Mouse (Mus musculus) heart, embryonic 10.5 days (tissue): Measurements from ENCODE around the gene Ank3. TPM values are rescaled to one million over a fixed set of nuclear protein-coding genes. Genes with fewer than 3 reads are reported as not detected.
"Not testable (repeated sequence)": the region's sequence is repeated elsewhere in the genome, so short reads cannot be mapped to it uniquely, and the experiment has no call there.

ENCODE experiments used
- DNase-seq: peaks from one replicate; pipeline ENCODE4 v3.0.0-alpha.2; 2017; ENCODE audit warnings: low spot score
- H3K27ac ChIP-seq: fragments of 300-500 bp; sonication (generic); 2 replicates; pipeline ENCODE4 v1.5.1; 2016; ENCODE audit warnings: mild to moderate bottlenecking
- H3K27me3 ChIP-seq: fragments of 300-500 bp; sonication (generic); 2 replicates; pipeline ENCODE4 v1.6.1; 2016; ENCODE audit warnings: mild to moderate bottlenecking; ENCODE audit not compliant: poor library complexity, insufficient read depth, severe bottlenecking
- H3K36me3 ChIP-seq: fragments of 300-500 bp; sonication (generic); 2 replicates; pipeline ENCODE4 v1.6.1; 2016; ENCODE audit warnings: mild to moderate bottlenecking, moderate library complexity
- H3K4me1 ChIP-seq: fragments of 300-500 bp; sonication (generic); 2 replicates; pipeline ENCODE4 v1.6.1; 2016; ENCODE audit warnings: mild to moderate bottlenecking
- H3K4me3 ChIP-seq: fragments of 300-500 bp; sonication (generic); 2 replicates; pipeline ENCODE4 v1.5.1; 2016; ENCODE audit warnings: mild to moderate bottlenecking, moderate library complexity
- H3K9me3 ChIP-seq: fragments of 300-500 bp; sonication (generic); 2 replicates; pipeline ENCODE4 v1.6.1; 2016; ENCODE audit warnings: mild to moderate bottlenecking, moderate library complexity
- WGBS: fragments of 180-500 bp; shearing (Covaris S2); methylation state at CpG from one replicate; pipeline ENCODE4 v1.1.7; 2016; 5-methylcytosine and 5-hydroxymethylcytosine counted together
- polyA plus RNA-seq: library from polyadenylated mRNA; unstranded; fragments of >200 nt; fragmentation: Nextera tagmentation; extraction: Ambion mirVana; gene quantifications from 2 replicates; pipeline ENCODE4 v1.2.1, GENCODE M21; 2016

Gene Ank3
- polyA plus RNA-seq, 1 experiment from 2014 or later = 54.8 TPM

DNA sequence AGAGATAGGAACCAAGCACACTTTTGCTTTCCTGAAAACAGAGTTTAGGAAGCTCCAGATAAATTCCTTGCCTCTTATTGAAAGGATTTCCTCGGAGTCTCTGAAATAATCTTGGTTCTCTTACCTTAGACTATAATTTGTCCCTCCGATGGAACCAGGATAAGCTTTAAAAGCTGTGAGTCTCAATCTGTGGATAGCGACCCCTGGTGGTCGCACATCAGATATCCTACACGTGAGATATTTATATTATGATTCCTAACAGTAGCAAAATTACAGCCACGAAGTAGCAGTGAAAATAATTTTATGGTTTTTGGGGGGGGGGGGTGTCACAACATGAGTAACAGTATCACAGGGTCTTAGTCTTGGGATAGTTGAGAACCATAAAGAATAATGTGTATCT lies 491.2 kb downstream of the Ank3 start:
- H3K4me1 ChIP-seq = peaks cover 19% of the 10 kb centered on the region; the same call in 1 of the 2 replicates
- no peak overlapping the region for H3K27ac ChIP-seq
- no peak for DNase-seq
- no peaks in the 10 kb centered on the region for H3K9me3 ChIP-seq
- H3K4me3 ChIP-seq = no peak overlapping the region
- peaks cover 47% of the 10 kb centered on the region for H3K36me3 ChIP-seq
- no peaks in the 10 kb centered on the region for H3K27me3 ChIP-seq
- WGBS = 24% methylated on average over 6 of the region's 6 CpGs

DNA sequence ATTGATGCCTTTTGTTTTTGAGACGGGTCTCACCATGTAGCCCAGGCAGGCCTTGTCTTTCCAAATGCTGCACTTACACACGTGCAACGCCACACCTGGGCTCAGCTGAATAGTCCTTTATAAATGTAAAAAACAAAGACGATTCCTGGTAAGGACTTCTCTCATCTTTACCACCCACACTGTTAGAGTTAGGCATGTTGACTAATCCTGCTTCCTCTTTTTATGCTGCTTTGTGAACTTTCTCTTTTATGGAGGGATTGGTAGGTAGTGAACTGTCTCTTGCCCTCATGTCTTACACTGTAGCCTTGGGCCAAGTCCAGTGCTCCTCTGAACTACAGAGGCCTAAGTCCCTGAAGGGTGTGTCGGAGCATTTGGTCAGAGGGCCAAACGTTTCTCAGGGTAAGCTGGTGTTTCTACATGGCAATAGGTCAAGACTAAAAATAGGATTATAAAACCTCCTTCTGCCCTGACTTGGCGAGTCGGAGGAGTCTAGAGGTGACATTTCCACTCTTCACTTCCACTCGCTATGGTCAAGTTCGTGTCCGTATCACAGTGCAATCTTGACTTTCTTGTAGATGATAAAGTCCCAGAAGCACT lies 491.9 kb downstream of the Ank3 start:
- H3K4me1 ChIP-seq = peaks cover 19% of the 10 kb centered on the region; the same call in 1 of the 2 replicates
- H3K27me3 ChIP-seq = no peaks in the 10 kb centered on the region
- no peak overlapping the region for H3K27ac ChIP-seq
- no peak for DNase-seq
- H3K36me3 ChIP-seq = peaks cover 43% of the 10 kb centered on the region
- 79% methylated on average over 11 of the region's 11 CpGs for WGBS
- H3K4me3 ChIP-seq = no peak overlapping the region
- H3K9me3 ChIP-seq = no peaks in the 10 kb centered on the region

DNA sequence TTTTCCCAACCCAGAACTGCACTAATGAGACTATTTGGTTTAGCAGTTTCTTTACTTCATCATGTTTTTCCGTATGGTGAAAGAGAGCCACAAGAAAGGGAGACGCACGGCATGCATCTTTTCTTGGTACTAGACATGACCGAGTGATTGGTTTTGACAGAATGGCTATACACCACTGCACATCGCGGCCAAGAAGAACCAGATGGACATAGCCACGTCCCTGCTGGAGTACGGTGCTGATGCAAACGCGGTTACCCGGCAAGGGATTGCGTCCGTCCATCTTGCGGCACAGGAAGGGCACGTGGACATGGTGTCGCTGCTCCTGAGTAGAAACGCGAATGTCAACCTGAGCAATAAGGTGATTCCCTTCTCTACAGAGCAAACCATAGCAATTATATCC lies 493.6 kb downstream of the Ank3 start:
- Histone ChIP-seq H3K4me1 (peaks cover 19% of the 10 kb centered on the region; the same call in 1 of the 2 replicates), H3K27ac (no peak overlapping the region), H3K36me3 (peaks cover 40% of the 10 kb centered on the region), H3K4me3 (no peak overlapping the region), H3K27me3 (no peaks in the 10 kb centered on the region), H3K9me3 (no peaks in the 10 kb centered on the region)
- DNase-seq = no peak
- WGBS = 94% methylated on average over 18 of the region's 18 CpGs

DNA sequence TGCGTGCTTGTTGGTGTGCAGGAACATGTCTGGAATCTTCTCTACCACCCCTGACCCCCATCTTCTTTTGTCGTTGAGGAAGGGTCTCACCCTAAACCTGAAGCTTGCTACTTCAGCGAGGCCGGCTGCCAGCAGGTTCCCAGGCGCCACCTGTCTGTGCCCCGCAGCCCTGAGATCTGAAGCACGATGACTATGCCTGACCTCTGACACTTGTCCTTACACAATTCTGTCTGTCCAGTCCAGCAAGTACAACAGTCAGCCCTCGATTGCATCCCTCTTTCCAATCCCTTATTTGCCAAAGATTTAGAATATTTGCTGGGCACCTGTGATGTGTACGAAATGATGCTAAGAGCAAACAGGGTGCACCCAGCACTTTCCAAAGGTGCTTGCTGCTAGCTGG lies 497.0 kb downstream of the Ank3 start:
- Histone ChIP-seq H3K27ac (no peak overlapping the region), H3K4me1 (0 out of 2 replicates have a peak, but pooled peaks cover 5% of the 10 kb centered on the region), H3K9me3 (no peaks in the 10 kb centered on the region), H3K4me3 (no peak overlapping the region), H3K36me3 (peaks cover 64% of the 10 kb centered on the region), H3K27me3 (no peaks in the 10 kb centered on the region)
- DNase-seq = no peak
- 77% methylated on average over 9 of the region's 9 CpGs for WGBS

DNA sequence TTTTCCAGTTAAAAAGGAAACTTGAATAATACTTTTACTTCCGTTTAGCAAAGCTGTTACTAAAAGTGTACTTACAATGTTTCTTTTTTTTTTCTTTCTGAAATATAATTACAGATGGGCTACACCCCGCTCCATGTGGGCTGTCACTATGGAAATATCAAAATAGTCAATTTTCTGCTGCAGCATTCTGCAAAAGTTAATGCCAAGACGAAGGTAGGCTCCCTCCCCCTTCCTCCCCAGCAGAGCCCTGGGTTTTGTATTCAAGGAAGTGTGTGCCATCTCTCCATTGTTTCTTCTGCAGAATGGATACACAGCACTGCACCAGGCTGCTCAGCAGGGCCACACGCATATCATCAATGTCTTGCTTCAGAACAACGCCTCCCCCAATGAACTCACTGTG lies 499.4 kb downstream of the Ank3 start:
- H3K4me3 ChIP-seq = no peak overlapping the region
- H3K27me3 ChIP-seq = no peaks in the 10 kb centered on the region
- 81% methylated on average over 5 of the region's 5 CpGs for WGBS
- DNase-seq = no peak
- H3K27ac ChIP-seq = no peak overlapping the region
- no peaks in the 10 kb centered on the region for H3K9me3 ChIP-seq
- H3K36me3 ChIP-seq = peaks cover 66% of the 10 kb centered on the region
- H3K4me1 ChIP-seq = no peaks in the 10 kb centered on the region

DNA sequence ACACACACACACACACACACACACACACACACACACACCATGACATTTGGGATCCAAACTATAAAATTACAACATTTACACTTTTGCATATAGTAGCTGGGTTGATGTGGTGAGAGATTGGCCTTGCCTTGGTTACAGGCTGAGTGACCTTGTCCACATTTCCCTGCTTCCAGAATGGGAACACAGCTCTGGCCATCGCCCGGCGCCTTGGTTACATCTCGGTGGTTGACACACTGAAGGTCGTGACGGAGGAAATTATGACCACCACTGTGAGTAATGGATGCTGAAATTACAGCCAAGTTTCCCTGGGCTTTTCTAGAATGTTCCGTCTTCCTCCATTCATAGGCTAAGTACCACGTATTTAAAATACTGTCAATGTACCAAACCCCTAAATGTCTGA lies 500.2 kb downstream of the Ank3 start:
- no peaks in the 10 kb centered on the region for H3K27me3 ChIP-seq
- no peaks in the 10 kb centered on the region for H3K4me1 ChIP-seq
- H3K27ac ChIP-seq = no peak overlapping the region
- WGBS = 90% methylated on average over 8 of the region's 8 CpGs
- H3K36me3 ChIP-seq = peaks cover 59% of the 10 kb centered on the region
- no peak for DNase-seq
- no peak overlapping the region for H3K4me3 ChIP-seq
- no peaks in the 10 kb centered on the region for H3K9me3 ChIP-seq

DNA sequence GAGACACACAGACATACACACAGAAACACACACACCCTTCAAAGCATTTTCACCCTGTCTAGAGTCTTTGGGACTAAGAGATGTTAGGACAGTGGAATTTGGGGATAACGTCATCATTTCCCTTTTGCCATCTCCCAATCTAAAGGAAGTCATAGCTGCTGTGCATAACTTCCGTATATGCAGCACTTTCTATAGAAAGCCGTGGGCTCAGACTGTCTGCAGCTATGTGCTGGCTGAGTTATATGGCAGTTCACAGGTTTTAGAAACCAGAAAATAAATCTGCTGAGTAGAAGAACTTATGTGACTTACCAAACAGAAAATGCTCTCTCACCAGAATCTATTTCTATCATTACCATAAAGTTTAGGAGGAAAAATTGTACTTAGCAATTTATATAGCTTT lies 501.2 kb downstream of the Ank3 start:
- no peak for DNase-seq
- H3K27ac ChIP-seq = no peak overlapping the region
- H3K4me1 ChIP-seq = peaks cover 5% of the 10 kb centered on the region; the same call in 1 of the 2 replicates
- no peak overlapping the region for H3K4me3 ChIP-seq
- H3K27me3 ChIP-seq = no peaks in the 10 kb centered on the region
- H3K36me3 ChIP-seq = peaks cover 53% of the 10 kb centered on the region
- no peaks in the 10 kb centered on the region for H3K9me3 ChIP-seq
- WGBS = 81% methylated on average over 3 of the region's 3 CpGs

DNA sequence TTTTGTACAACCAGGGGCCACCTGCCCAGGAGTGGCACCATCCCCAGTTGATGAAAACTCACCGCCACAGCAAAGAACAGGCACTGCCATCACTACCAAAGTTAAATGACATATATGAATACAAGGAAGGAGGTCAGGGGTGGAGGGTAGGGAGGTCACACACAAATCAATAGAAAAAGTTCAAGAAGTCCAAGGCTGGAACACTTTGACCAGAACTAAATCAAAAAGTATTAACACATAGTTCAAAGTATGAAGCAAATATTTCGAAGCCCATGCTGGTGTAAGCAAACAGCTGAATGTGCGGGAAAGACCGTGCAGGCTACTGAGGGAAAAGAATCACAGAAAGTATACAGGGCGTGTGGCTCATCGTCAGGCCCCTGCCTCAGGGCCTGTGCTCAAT lies 503.5 kb downstream of the Ank3 start:
- Histone ChIP-seq H3K36me3 (peaks cover 45% of the 10 kb centered on the region), H3K9me3 (no peaks in the 10 kb centered on the region), H3K4me3 (no peak overlapping the region), H3K27ac (no peak overlapping the region), H3K27me3 (no peaks in the 10 kb centered on the region), H3K4me1 (peaks cover 5% of the 10 kb centered on the region; the same call in 1 of the 2 replicates)
- WGBS = 80% methylated on average over 6 of the region's 6 CpGs
- DNase-seq = no peak

DNA sequence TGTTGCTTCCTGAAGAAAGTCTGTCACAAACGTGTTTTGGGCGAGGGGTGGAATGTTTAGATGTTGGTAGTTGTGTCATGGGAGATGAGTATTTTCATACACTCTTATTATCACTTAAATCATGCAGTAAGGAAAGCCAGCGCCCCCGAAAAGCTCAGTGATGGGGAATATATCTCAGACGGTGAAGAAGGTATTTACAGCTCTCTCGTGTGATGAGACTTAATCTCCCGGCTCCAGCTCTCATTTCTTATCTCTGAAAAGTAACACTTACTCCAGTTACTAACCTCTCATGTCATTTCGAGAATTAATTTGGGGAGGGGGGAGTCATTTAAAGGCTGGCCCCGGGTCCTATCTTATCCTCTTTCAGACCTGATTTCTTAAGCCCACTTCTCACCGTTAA lies 505.7 kb downstream of the Ank3 start:
- Histone ChIP-seq H3K27me3 (no peaks in the 10 kb centered on the region), H3K27ac (no peak overlapping the region)
- 33% methylated on average over 10 of the region's 10 CpGs for WGBS

DNA sequence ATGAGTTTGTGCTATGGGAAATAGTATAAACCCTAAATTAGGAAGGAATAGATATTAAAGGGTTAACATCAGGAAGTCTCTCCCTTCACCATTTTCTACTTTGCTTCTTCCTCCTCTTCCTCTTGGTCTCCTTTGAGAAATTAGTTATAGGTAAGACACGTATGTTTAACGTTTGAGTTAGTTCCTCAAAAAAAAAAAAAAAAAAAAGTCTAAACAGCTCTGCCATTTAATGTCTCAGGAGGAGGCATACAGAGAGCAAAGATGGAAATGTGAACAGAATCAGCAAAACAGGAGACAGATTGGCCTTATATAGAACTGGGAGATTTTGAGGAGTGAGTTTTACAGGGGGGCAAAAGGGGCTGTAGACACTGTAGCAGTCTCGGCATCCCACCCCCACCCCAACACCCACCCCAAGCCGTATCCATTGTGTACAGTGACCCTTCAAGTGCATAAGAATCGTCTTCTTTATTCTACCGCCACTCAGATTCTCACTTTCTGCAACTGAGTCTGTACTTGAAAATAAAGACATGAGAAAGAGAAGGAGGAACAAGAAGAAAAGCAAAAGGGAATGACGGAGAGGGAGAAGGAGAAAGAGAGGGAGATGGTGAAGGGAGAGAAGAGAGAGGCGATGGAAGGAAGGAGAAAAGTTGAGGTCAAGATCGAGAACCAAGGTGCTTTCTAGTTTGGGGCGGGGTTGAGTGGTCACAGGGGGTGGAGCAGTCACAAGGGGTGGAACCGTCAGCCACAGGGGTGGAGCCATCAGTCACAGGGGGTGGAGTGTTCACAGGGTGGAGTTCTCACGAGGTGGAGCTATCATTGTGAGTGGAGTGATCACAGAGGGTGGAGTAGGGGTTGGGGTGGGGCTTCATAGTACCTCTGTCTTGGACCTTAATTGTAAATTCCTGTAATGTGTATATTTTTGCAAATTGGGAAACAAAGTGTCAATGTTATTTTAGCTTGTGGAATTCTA lies 509.5 kb downstream of the Ank3 start:
- peaks cover 18% of the 10 kb centered on the region for H3K4me1 ChIP-seq
- no peak overlapping the region for H3K4me3 ChIP-seq
- peaks cover 6% of the 10 kb centered on the region; the same call in 1 of the 2 replicates for H3K36me3 ChIP-seq
- whole genome bisulfite sequencing = 59% methylated on average over 12 of the region's 12 CpGs
- DNase-seq = peak; percentile 90
- no peaks in the 10 kb centered on the region for H3K27me3 ChIP-seq
- peak overlapping the region; percentile 74; the same call in 1 of the 2 replicates for H3K27ac ChIP-seq
- H3K9me3 ChIP-seq = no peaks in the 10 kb centered on the region

More for the DNA sequence above, 505.7 kb downstream of the Ank3 start:
- H3K4me1 ChIP-seq = peaks cover 5% of the 10 kb centered on the region; the same call in 1 of the 2 replicates
- H3K4me3 ChIP-seq = no peak overlapping the region
- H3K9me3 ChIP-seq = no peaks in the 10 kb centered on the region
- DNase-seq = no peak
- H3K36me3 ChIP-seq = peaks cover 29% of the 10 kb centered on the region

- WGBS = 75% methylated on average over 4 of the region's 4 CpGs
- H3K27me3 ChIP-seq = no peaks in the 10 kb centered on the region
- peak overlapping the region; percentile 74 for H3K27ac ChIP-seq
These were observed 511.3 kb downstream of the Ank3 start for GRCm38 (mm10) chr10:69909856-69910255.

GRCm38 (mm10) chr10:69910304-69910703 lies 511.7 kb downstream of the Ank3 start:
- 0% methylated on average over 5 of the region's 6 CpGs for WGBS
- H3K27me3 ChIP-seq, H3K36me3 ChIP-seq, H3K4me3 ChIP-seq, H3K9me3 ChIP-seq: not testable (repeated sequence)
- H3K27ac ChIP-seq = peak overlapping the region; percentile 74
- H3K4me1 ChIP-seq = peaks cover 13% of the 10 kb centered on the region
- peak; percentile 90 for DNase-seq

More at GRCm38 (mm10) chr10:69909856-69910255, 511.3 kb downstream of the Ank3 start:
- peaks cover 9% of the 10 kb centered on the region for H3K36me3 ChIP-seq
- no peak for DNase-seq
- no peaks in the 10 kb centered on the region for H3K9me3 ChIP-seq
- H3K4me1 ChIP-seq = peaks cover 13% of the 10 kb centered on the region
- no peak overlapping the region for H3K4me3 ChIP-seq

GRCm38 (mm10) chr10:69910726-69911125 lies 512.2 kb downstream of the Ank3 start:
- 34% methylated on average over 6 of the region's 7 CpGs for WGBS
- not testable (repeated sequence) for H3K27ac ChIP-seq

More at GRCm38 (mm10) chr10:69910726-69911125, 512.2 kb downstream of the Ank3 start:
- not testable (repeated sequence) for H3K9me3 ChIP-seq, H3K36me3 ChIP-seq, H3K4me3 ChIP-seq, DNase-seq, H3K27me3 ChIP-seq
- peaks cover 13% of the 10 kb centered on the region for H3K4me1 ChIP-seq
